Mouse (Mus musculus) gastrocnemius, postnatal 4 days (tissue): ENCODE results near the gene Zbtb18. TPM values are rescaled to one million over a fixed set of nuclear protein-coding genes. Genes with fewer than 3 reads are reported as not detected.

Experiments
- DNase-seq, 2 experiments: peaks; one replicate each; pipeline ENCODE4 v3.0.0; 2021 to 2022; ENCODE audit warnings: low spot score in 2 of 2, mixed read lengths in 2 of 2
- long read RNA-seq, 2 experiments: library from polyadenylated mRNA; stranded (forward); transcript quantifications; one replicate each; pipeline ENCODE4 v2.0.0; 2021
- total RNA-seq, 2 experiments: library from RNA; stranded (reverse); gene quantifications; 2 replicates each; pipeline ENCODE4 v1.2.3; 2021

Zbtb18 gene
- total RNA-seq = 100 to 1,000 TPM in 1 of 2 experiments, 10 to 100 TPM in 1; 97.8 to 101 TPM
- long read RNA-seq, experiment 1, full-length matches to known transcripts = 37 of 54 reads
- long read RNA-seq, experiment 1, partial matches to known transcripts = 1 of 54 reads
- long read RNA-seq, experiment 1, other reads (novel, unspliced or antisense) = 16 of 54 reads
- long read RNA-seq, experiment 2, full-length matches to known transcripts = 29 of 41 reads
- long read RNA-seq, experiment 2, partial matches to known transcripts = 2 of 41 reads
- long read RNA-seq, experiment 2, other reads (novel, unspliced or antisense) = 10 of 41 reads

DNA sequence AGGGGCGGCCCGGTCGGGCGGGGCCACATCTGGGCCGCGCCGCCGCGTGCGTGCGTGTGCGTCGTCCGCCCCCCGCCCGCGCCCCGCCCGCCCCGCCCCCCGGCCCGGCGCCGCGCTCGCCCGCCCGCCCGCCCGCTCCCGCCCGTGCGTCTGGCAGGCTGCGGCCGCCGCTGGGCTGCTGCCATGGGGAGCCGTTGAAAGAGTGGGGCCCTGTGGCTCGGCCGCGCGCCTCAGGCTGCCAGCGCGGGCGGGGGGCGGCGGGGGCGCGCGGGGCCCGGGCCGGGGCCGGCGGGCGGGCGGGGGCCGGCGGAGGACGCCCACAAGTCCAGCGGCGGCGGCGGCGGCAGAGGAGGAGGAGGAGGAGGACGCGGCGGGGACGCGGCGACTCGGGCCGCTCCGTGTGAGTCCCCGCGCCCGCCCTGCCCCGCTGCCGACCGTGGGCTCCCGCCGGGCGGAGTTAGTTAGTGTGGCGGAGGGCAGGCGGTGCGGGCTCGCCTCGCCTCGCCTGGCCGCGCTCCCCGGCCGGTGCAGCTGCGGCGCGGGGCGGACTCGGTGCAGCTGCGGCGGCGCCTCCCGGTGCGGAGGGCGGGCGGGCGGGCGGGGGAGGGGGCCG is at the start of gene Zbtb18:
Gene Zbtb18 (plus strand): TSS at position 156 of the 613 bp plus-strand sequence.
- DNase-seq = peak in 1 of 2 experiments; percentile 33

DNA sequence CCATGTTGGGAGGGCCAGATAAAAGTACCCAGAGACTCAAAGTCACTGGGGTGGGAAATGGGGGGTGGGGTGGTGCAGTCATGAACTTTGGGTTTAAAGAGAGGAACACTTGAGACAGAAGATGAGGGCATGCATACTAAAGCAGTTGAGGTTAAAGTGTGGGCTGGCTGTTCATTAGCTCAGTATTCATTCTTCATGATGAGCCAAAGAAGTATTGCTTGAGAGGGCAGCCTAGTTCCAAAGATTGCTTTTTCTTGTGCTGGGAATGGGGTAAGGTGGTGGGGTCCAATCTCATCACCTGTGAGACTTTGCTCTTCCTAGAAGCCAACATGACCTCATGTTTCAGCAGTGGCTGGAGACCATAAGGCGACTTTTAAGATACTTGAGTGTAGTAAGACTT is 44.7 kb upstream of the Zbtb18 start:
- no peak for DNase-seq

DNA sequence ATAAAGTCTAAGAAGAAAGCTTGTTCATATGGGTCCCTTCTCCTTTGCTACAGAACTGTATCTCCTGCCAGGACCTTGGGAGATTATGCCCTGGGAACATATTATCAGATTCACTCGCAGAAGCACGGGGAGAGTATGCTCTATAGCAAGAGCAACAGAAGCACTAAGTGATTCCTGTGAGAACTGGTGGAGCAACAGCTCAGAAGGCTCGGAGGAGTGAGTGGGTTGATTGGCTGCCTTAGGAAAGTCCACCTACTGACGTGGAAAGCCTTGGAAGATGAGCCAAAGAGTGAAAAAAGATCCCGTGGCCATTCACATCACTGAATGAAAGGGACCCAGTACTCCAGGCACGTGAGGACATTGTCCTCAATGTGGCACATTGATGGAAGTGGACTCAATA is 37.0 kb upstream of the Zbtb18 start:
- no peak for DNase-seq

DNA sequence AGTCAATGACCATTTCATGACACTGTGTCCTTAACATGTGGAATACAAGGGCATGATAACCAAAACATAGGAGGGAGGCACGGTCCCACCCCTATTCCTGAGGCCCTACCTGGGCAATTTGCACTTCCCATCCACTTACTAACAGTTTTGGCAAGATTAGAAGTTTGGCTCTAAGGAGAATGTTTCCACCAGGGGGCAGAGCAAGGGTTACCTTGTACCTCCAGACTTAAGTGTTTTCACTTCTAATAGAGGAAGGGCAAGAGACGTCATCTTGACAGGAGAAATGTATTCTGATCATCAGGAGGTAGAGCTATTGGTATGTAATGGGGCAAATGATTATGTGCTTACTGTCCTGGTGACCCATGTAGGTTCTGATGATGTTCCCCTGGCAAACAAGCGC is 33.5 kb upstream of the Zbtb18 start:
- no peak for DNase-seq

DNA sequence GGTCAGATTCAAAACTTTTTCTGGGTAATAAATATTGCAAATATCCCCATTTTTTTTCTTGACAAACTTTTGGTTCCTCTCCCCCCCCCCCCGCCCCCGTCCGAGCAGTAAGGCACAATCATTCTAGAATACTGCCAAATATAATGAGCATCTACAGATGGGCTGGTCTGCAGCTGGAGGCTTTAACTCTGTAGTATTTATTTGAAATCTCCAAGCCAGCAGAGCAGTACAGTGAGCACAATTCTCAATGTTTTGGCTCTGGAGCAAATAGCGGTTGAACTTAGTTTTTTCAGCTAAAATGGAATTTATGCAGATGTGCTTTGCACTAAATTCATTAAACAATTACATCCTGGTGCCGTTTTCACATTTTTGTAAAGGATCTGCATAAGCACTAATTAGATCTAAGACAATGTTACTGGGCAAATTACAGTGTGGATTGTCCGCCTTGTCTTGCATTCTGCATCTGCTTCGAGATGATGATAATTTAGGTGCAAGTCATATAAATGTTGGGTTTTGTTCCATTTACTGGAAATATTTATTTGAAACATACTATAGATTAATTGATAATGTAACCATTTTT is 31.3 kb upstream of the Zbtb18 start:
- no peak for DNase-seq

DNA sequence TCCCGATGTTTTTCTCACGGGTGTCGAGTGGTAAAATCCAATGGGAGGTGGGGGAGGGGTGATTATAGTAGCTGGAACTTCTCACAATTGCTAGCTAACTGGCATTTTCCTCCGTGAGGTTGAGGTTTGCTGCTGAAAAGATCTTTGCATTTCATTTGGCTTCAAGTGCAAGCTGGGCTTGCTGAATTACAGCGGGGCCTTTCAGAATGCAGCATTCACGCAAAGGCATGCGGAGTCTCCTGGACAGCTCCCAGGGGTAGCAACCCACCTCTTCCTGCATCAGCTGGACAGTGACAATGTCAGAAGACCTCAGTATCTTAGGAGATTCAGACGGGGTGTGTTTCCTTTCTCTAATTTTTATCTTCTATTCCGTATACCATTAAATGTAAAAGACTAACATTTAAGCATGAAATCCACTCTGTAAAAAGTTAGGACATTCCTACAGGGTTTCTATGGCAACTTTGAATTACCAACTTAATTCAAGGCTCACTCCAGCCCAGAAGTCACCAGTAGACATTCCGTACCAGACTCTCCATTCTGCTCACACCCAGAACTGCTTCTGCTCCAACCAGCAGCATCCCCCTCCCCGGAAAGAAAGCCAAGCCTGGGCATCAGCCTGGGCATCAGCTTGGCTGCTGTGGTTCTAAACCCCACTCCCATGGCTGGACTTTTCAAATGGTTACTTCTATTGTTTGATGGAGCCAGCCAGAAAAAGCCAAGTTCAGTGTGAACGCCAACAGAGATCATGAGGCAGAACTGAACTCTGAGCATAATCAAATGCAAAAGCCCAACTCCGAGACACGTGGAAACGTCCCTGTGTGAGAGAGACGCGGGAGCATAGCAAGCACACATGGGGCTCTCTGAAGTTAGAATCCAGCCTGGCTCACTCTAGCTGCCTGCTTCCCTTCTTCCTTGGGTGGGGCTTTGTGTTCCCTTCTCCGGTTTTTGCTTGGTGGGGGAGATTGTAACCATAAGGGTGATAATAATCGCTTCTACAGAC is 30.5 kb upstream of the Zbtb18 start:
- DNase-seq = no peak

DNA sequence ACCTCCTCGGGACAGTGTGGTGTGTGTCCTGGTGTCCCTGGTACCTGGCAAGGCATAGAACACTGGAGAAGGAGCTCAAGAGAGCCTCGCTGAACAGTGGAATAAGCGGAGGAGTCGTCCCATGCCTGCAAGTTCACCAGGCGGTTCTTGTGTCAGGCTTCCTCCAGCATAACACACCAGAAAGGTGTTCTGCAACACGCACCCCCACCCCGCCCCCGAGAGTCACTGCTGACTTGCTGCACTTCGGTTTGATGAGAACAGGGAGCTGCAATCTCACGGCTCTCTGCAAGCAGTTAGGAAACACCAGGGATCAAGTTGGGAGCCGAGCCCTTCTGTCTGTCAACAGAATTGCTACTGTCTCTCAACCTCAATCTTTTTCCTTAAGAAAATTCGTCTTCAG is 22.8 kb upstream of the Zbtb18 start:
- no peak for DNase-seq

DNA sequence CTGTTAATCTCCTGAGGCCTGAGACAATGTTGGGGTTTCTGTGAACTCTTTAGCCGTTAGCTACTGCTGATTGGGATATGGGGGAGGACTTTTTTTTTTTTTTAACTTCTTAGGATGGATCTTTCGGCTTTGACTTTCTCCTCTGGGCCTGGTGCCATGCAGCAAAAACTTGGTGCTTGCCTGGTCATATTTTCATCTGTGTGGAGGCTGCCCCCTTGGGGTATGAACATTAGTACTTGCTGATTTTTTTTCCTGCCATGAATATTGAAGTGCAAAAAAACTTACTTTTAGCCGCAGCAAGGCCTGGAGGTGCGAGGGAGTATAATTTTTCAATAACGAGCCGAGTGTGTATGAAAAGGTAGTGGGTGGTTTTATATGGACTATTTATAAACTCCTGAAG is 22.0 kb upstream of the Zbtb18 start:
- no peak for DNase-seq

DNA sequence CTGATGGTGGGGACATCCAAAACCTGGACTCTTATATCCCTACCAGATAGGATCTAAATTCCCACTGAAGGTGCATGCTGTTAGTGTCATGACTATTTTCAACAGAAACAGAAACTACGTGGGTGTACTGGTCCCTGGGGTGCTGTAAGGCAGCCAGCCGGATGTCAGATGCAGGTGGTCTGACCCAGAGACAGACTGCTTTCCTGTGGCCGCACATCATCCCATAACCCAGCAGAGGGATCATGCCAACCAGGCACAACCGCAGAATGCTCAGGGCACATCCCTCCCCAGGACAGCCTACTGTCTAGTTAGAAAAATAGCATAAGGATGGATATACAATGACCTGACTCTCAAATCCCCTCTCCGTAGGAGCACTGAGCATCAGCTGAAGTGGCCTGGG is 14.3 kb upstream of the Zbtb18 start:
- no peak for DNase-seq

DNA sequence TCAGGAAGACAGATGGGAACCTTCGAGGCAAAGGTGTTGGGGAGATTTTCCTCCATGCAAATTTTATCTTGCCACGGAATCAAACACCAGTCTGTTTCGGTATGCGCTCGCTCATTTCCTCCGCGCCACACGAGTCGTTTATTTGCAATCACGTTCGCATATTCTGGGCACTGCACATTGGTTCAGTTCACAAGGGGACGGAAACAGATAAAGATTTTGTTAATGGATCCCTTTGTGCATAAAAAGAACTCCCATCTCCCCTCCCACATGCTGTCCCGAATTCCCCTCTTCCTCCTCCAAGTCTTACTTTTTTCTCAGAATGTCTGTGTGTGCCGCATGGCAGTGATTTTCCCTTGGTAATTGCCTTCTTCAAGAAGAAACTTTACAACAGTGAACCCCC is 13.8 kb upstream of the Zbtb18 start:
- no peak for DNase-seq

DNA sequence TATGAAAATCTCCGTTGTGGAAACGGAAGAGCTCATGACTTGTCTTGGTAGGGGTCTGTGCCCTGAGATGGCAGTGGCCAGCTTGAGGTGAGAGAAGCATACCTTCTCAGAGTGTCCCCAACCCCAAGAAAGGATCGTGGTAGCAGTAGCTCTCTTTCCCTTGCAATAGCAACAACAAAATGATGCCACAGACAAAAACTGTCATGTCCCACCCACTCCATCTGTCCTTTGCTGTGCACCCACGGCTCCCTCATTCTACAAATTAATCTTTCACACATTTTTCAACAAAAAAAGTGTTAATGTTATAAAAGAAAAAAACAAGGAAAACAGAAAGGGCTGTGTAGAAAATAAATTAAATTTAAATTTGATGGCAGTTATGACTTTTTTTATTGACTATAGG is 13.1 kb upstream of the Zbtb18 start:
- no peak for DNase-seq

DNA sequence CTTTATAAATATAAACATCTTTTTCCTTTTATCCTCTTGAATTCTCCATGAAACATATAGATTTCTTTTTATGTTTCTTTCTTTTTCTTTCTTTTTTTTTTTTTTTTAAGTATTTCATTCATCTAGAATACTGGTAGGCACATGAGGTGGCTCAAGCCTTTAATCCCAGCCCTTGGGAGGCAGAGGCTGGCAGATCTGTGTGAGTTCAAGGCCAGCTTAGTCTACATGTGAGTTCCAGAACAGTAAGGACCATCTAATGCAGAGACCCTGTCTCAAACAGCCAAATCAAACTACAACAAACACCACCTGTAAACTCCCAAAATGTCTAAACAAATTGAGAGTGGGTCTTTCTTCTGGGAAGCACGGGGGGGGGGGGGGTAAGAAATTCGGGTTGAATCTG is 1.7 kb upstream of the Zbtb18 start:
- DNase-seq = no peak

DNA sequence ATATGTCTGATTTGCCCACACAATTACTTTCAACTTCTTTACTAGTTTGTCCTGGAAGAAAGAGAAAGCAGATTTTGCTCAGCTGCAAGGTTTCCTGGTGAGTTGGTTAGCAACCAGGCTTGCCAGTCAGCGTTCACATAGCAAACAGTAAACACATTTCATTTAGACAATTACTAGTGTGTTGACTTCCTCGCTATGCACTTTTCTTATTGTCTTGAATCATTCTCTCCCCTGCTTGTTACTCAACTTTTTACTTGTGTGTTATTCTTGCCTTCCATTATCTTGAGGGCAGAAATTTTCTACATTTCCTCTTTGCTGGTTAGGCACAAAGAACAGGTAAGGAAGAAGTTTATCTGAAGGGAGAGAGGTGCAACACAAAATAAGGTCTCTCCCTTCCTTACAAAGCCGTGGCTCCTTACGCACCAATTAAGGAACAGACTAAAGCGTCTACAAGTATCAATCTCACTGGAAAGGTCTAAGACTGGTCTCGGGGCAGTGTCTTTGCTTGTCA is 1.1 kb upstream of the Zbtb18 start:
- DNase-seq = no peak

DNA sequence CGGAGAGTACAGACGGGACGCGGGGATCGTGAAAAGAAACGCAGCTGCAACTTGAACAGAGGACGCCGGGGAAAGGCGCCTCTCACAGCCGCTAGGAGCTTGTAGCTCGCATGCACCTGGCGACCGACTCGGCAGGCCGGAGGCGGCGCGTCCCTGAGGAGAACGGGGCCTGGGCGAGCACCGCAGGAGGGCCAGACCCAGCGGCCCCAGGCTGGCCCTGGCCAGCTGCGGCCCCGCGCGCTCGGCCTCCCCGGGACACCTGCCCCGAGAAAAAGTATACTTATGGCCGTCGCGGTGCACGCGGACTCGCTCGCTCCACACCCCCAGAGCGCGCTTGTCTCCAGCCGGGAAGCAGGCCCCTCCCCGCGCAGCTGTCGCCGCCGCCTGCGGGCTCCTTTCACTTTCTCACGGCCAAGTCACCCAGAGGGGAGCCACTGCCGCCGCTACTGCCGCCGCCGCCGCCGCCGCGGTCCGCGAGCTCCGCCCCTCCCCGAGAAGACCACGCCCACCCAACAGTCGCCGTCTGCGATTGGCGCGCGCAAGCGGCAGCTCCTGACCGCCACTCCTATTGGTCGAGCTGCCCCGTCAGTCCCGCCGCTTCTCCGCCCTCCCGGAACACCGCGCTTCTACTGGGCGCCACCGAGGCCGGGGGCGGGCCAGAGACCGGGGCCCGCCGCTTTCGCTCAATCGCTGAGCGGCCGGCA is 507 bp upstream of the Zbtb18 start:
- DNase-seq = peak; percentile 96 to 97

DNA sequence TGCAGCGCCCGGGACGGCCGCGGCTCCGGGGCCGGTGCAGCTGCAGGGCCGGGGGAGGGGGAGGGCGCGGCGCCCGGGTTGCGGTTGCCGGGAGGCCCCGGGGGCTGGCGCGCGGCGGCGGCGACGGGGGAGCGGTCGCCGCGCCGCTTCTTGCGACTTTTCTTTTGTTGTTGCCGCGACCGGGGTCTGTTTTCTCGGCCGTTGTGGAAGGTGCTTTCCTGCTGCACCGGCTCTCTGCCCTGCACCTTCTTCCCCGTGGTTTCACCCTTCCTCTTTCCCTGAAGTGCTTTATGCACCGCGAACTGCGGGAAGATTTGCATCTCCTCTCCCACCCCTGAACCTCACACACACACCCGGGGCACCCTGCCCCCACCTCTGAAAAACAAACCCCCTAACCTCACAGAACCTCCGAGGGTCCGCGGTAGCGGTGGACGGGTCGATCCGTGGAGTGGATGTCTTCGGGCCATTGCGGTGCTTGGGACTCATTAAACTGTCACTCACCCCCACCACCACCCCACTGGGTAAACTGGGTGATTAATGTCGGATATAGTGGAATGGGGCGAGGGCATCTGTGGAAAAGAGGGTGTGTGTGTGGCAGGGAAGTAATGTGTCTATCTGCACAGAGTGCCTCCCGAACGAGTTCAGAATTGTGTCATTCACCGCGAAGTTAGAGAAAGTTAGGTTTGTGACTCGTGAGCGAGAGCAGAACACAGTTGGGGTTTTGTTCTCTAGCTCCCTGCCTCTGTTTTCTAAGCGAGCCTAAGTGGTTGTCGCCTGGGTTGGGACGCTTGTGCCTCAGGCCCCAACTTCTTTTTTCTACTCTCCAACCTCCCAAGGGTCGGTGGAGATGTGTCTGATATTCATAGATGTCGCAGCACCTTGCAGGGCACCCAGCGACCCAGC is 921 bp downstream of the Zbtb18 start:
- peak in 1 of 2 experiments; percentile 34 for DNase-seq

DNA sequence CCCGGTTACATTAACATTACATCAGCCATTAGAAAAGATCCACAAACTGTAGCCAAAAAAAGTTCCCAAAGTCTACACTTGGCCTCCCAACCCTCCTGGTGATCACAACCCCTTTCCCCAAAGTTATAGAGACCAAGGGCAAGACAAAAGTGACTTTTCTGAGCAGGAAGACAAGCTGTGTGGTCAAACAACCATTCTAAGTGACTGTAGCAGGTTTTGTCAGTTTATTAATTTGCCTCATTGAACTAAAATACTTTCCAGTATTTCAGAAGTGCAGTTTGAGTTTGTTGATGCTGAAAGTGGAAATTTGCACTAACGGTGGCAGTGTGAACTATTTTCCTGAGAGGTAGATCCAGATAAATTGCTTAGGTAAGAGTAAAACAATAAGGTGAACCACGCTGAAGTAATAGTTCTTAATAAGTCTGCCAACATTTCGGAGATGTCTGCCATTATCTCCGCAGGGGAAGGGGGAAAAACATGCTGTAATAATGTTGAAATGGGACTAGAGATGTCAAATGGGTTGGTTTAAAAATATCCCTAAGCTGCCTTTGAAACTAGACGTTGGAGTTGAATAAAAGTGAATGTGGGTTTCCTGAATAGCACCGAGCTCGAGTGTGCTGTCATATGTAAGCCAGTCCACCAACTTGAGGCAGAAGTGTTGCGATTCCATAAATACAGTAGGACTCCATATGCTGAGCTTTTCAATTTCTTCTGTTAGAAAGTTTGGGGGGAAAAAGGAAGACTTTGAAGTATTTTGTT is 1.8 kb downstream of the Zbtb18 start:
- no peak for DNase-seq

DNA sequence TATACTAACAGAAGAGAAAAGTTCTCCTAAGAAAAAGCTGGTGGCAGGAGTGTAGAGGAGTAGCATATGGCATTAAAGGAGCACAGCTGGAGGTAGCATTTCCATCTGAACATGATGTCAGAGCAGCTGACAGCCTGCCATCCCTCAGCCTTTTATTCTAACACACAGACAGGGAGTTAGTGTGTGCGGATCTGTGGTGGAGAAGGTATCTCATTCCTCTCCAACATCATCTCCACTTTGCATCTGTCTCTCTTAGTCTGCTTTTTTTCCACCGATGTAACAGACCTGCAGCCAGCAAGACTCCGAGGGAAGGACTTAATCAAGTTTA is 2.3 kb downstream of the Zbtb18 start:
- DNase-seq = no peak

DNA sequence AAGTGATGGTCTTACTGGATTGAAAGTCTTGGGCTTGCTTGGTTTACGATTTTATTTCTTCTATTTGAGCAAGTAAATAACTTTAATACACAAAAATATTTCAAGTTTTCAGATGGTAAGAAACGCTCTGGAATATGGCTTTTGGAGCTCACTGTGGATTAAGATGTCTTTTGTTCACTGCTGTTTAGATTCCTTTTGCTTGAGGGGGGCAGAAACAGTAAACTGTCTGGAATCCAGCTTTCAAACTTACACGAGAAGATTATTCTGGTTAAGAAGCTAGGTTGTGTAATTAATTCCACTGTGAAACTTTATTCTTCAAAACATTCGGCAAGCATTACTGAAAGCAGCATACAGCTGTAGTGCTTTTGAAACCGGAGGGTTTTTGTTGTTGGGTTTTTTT is 2.8 kb downstream of the Zbtb18 start:
- DNase-seq = no peak
